Mouse (Mus musculus): ENCODE measurements around the gene Gpr85. TPM values are rescaled to one million over a fixed set of nuclear protein-coding genes. Genes with fewer than 3 reads are reported as not detected.

Gene Gpr85
- total RNA-seq, 2 experiments from 2014 or later = not detected

DNA sequence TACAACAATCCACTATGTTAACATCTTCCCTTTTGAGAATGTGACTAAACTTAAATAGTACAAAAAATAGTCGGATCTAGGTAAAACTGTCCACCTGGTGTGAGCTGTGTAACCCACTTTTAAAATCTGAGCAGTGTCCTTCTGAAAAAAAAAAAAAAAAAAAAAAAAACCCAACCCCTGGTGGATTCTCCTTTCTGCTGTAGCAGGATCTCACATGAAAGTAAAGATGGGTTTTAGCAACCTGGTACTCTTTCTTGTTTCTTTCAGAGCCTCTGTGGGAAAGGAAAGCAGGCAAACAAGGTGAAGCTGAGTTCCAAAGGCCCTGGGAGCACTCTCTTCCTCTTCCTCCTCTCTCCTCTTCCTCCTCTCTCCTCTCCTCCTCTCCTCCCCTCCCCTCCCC lies 10.9 kb downstream of the Gpr85 start:
- DNase-seq = no peak
- intact Hi-C loops (cut with DNase I) = no loop called here

DNA sequence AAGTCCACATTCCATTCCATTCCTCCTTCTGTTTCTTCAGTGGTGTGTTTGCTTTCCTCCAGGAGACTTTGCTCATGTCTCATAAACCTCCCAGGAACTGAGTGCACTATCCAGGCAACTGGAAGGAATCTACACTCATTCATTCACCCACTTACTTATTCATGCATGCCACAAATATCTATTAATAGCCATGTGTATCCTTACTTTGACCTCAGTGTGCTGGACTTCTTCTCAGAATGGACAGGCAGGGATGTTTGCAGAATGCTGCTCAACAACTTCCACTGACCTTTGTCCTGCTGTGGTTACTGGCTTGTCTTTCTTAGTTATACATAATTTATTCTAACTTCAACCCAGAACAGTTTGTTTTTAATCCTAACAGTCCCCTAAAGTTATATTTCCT lies 23.1 kb downstream of the Gpr85 start:
- no peak for DNase-seq
- intact Hi-C loops (cut with DNase I) = no loop called here

DNA sequence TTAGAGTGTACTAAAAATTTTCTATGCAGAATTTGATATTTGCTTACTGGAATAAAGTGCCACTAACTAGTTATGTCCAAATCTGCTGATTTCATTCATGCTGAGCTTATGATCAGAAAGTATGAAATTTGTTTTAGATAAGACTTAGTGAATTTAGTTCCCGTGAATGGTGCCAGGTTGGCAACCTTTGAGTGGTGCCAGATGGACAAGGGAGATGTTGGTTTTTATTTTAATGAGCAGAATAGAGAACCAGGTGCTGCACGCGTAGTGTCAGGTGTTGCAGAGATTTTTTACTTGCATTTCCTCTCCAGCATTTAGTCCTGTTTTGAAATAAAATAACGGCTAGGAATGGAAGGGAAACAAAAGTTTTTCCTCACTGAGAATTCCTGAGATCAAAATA lies 27.6 kb downstream of the Gpr85 start:
- no peak for DNase-seq
- intact Hi-C loops (cut with DNase I) = no loop called here

DNA sequence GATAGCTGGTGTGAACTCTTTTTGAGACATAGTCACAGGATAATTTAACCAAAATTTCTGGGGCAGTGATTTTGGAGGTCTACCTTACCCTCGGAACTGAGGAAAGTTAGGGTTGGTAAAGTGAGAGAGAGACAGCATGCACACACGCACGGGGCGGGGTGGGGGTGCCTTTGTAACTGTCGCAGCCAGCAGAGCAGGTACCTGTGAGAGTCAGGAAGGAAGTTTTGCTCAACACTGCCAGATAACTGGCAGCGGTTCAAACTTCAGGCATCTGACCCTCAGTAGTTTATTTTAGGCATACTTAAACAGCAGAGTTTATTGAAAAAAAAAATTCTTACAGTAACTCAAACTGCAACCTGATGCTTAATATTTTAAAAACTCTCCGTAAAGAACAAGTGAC lies 39.7 kb downstream of the Gpr85 start:
- intact Hi-C loops (cut with DNase I) = no loop called here
- no peak for DNase-seq

DNA sequence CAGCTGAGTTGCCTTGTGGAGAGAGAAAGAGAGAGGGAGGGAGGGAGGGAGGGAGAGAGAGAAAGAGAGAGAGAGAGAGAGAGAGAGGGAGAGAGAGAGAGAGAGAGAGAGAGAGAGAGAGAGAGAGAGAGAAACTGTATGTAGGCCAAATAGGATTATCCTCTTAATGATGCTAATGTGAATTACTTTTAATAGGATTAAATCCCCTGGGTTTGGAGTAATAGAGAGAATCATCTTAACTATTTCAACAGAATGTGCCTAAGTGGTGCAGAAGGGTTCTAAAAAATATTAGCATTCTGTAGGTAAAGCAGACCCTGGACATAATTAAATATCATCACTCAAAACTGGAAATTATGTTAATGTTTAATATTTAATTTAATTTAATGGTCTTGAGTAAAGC lies 42.4 kb downstream of the Gpr85 start:
- no peak for DNase-seq
- intact Hi-C loops (cut with DNase I) = no loop called here

Other genes starting within 250 kb of the Gpr85 start
- gene Tmem168, start 231.8 kb downstream of the Gpr85 start, total RNA-seq (2021) = 1 to 10 TPM; 6.9 to 7.8 TPM
- gene Bmt2, start 162.0 kb downstream of the Gpr85 start, total RNA-seq (2021) = 1 to 10 TPM; 7.4 to 8.8 TPM
- 10 to 100 TPM; 23.3 to 29.1 TPM for gene 2610001J05Rik, start 31.6 kb upstream of the Gpr85 start, total RNA-seq (2021)